Mouse (Mus musculus): ENCODE results near the gene Dtnb. TPM values are rescaled to one million over a fixed set of nuclear protein-coding genes. Genes with fewer than 3 reads are reported as not detected.

Gene Dtnb
- polyA plus RNA-seq, 1 experiment from 2014 or later, result 31.3 TPM

- no peak overlapping the region for H3K27ac ChIP-seq
- H3K4me1 ChIP-seq, result 0 out of 2 replicates have a peak, but pooled peaks cover 9% of the 10 kb centered on the region
- H3K9me3 ChIP-seq, result no peaks in the 10 kb centered on the region
- H3K4me3 ChIP-seq, result no peak overlapping the region
- no peaks in the 10 kb centered on the region for H3K27me3 ChIP-seq (ENCODE audit: poor library complexity, severe bottlenecking)
- 92% methylated on average over 6 of the region's 6 CpGs for WGBS
- H3K36me3 ChIP-seq (replicated peaks), result no peaks in the 10 kb centered on the region
- no peak for DNase-seq (ENCODE audit: extremely low spot score, low spot score)
Observed at GRCm38 (mm10) chr12:3729521-3730075, 157.4 kb downstream of the Dtnb start.

- WGBS, result 90% methylated on average over 11 of the region's 11 CpGs
- H3K9me3 ChIP-seq, result no peaks in the 10 kb centered on the region
- DNase-seq (ENCODE audit: extremely low spot score, low spot score), result no peak
- H3K4me3 ChIP-seq, result no peak overlapping the region
- 0 out of 2 replicates have a peak, but pooled peaks cover 4% of the 10 kb centered on the region for H3K4me1 ChIP-seq
- no peak overlapping the region for H3K27ac ChIP-seq
- no peaks in the 10 kb centered on the region for H3K27me3 ChIP-seq (ENCODE audit: poor library complexity, severe bottlenecking)
- 0 out of 2 replicates have a peak, but pooled peaks cover 5% of the 10 kb centered on the region for H3K36me3 ChIP-seq (replicated peaks)
Observed at GRCm38 (mm10) chr12:3732623-3733265, 160.6 kb downstream of the Dtnb start.

- Histone ChIP-seq H3K9me3 (no peaks in the 10 kb centered on the region), H3K36me3 (replicated peaks) (0 out of 2 replicates have a peak, but pooled peaks cover 5% of the 10 kb centered on the region), H3K27ac (no peak overlapping the region), H3K4me1 (0 out of 2 replicates have a peak, but pooled peaks cover 4% of the 10 kb centered on the region), H3K4me3 (no peak overlapping the region), H3K27me3 (ENCODE audit: poor library complexity, severe bottlenecking) (no peaks in the 10 kb centered on the region)
- DNase-seq (ENCODE audit: extremely low spot score, low spot score), result no peak
- 87% methylated on average over 7 of the region's 7 CpGs for WGBS
Observed at GRCm38 (mm10) chr12:3733328-3733727, 161.1 kb downstream of the Dtnb start.

GRCm38 (mm10) chr12:3737009-3737408 is 164.8 kb downstream of the Dtnb start:
- 90% methylated on average over 7 of the region's 7 CpGs for WGBS
- Histone ChIP-seq H3K4me1 (0 out of 2 replicates have a peak, but pooled peaks cover 4% of the 10 kb centered on the region), H3K27ac (no peak overlapping the region), H3K36me3 (replicated peaks) (0 out of 2 replicates have a peak, but pooled peaks cover 5% of the 10 kb centered on the region), H3K27me3 (ENCODE audit: poor library complexity, severe bottlenecking) (no peaks in the 10 kb centered on the region), H3K4me3 (no peak overlapping the region), H3K9me3 (no peaks in the 10 kb centered on the region)
- DNase-seq (ENCODE audit: extremely low spot score, low spot score), result no peak

- WGBS, result 66% methylated on average over 7 of the region's 7 CpGs
- H3K9me3 ChIP-seq, result no peaks in the 10 kb centered on the region
- no peaks in the 10 kb centered on the region for H3K4me1 ChIP-seq
- no peaks in the 10 kb centered on the region for H3K27me3 ChIP-seq (ENCODE audit: poor library complexity, severe bottlenecking)
- H3K4me3 ChIP-seq, result no peak overlapping the region
- H3K36me3 ChIP-seq (replicated peaks), result 0 out of 2 replicates have a peak, but pooled peaks cover 5% of the 10 kb centered on the region
- no peak for DNase-seq (ENCODE audit: extremely low spot score, low spot score)
- no peak overlapping the region for H3K27ac ChIP-seq
Observed at GRCm38 (mm10) chr12:3738741-3739529, 166.8 kb downstream of the Dtnb start.

GRCm38 (mm10) chr12:3739749-3740704 is 167.8 kb downstream of the Dtnb start:
- Histone ChIP-seq H3K4me3 (no peak overlapping the region), H3K27ac (no peak overlapping the region), H3K9me3 (no peaks in the 10 kb centered on the region), H3K36me3 (replicated peaks) (0 out of 2 replicates have a peak, but pooled peaks cover 5% of the 10 kb centered on the region), H3K4me1 (no peaks in the 10 kb centered on the region), H3K27me3 (ENCODE audit: poor library complexity, severe bottlenecking) (no peaks in the 10 kb centered on the region)
- WGBS, result 83% methylated on average over 18 of the region's 18 CpGs
- no peak for DNase-seq (ENCODE audit: extremely low spot score, low spot score)

GRCm38 (mm10) chr12:3740705-3741081 is 168.5 kb downstream of the Dtnb start:
- Histone ChIP-seq H3K4me3 (no peak overlapping the region), H3K4me1 (no peaks in the 10 kb centered on the region), H3K36me3 (replicated peaks) (0 out of 2 replicates have a peak, but pooled peaks cover 5% of the 10 kb centered on the region), H3K27me3 (ENCODE audit: poor library complexity, severe bottlenecking) (no peaks in the 10 kb centered on the region), H3K27ac (no peak overlapping the region), H3K9me3 (no peaks in the 10 kb centered on the region)
- WGBS, result 88% methylated on average over 3 of the region's 3 CpGs
- DNase-seq (ENCODE audit: extremely low spot score, low spot score), result no peak

GRCm38 (mm10) chr12:3745432-3746105 is 173.4 kb downstream of the Dtnb start:
- H3K9me3 ChIP-seq, result no peaks in the 10 kb centered on the region
- WGBS, result 85% methylated on average over 7 of the region's 7 CpGs
- H3K4me1 ChIP-seq, result no peaks in the 10 kb centered on the region
- no peaks in the 10 kb centered on the region for H3K27me3 ChIP-seq (ENCODE audit: poor library complexity, severe bottlenecking)
- no peak overlapping the region for H3K4me3 ChIP-seq
- H3K36me3 ChIP-seq (replicated peaks), result no peaks in the 10 kb centered on the region
- H3K27ac ChIP-seq, result no peak overlapping the region
- DNase-seq (ENCODE audit: extremely low spot score, low spot score), result no peak

GRCm38 (mm10) chr12:3746369-3746768 is 174.2 kb downstream of the Dtnb start:
- no peak overlapping the region for H3K27ac ChIP-seq
- 94% methylated on average over 3 of the region's 3 CpGs for WGBS
- H3K27me3 ChIP-seq (ENCODE audit: poor library complexity, severe bottlenecking), result no peaks in the 10 kb centered on the region
- no peaks in the 10 kb centered on the region for H3K4me1 ChIP-seq
- no peak overlapping the region for H3K4me3 ChIP-seq
- no peak for DNase-seq (ENCODE audit: extremely low spot score, low spot score)
- H3K36me3 ChIP-seq (replicated peaks), result no peaks in the 10 kb centered on the region
- no peaks in the 10 kb centered on the region for H3K9me3 ChIP-seq

- H3K27me3 ChIP-seq (ENCODE audit: poor library complexity, severe bottlenecking), result no peaks in the 10 kb centered on the region
- H3K36me3 ChIP-seq (replicated peaks), result peaks cover 5% of the 10 kb centered on the region
- H3K4me3 ChIP-seq, result no peak overlapping the region
- H3K4me1 ChIP-seq, result no peaks in the 10 kb centered on the region
- no peaks in the 10 kb centered on the region for H3K9me3 ChIP-seq
- 90% methylated on average over 4 of the region's 4 CpGs for WGBS
- H3K27ac ChIP-seq, result no peak overlapping the region
- no peak for DNase-seq (ENCODE audit: extremely low spot score, low spot score)
Observed at GRCm38 (mm10) chr12:3747583-3747982, 175.4 kb downstream of the Dtnb start.

- Histone ChIP-seq H3K9me3 (no peaks in the 10 kb centered on the region), H3K27me3 (ENCODE audit: poor library complexity, severe bottlenecking) (no peaks in the 10 kb centered on the region), H3K27ac (no peak overlapping the region), H3K36me3 (replicated peaks) (peaks cover 15% of the 10 kb centered on the region), H3K4me1 (no peaks in the 10 kb centered on the region), H3K4me3 (no peak overlapping the region)
- WGBS, result 94% methylated on average over 6 of the region's 6 CpGs
- DNase-seq (ENCODE audit: extremely low spot score, low spot score), result no peak
Observed at GRCm38 (mm10) chr12:3755522-3755921, 183.3 kb downstream of the Dtnb start.

- Histone ChIP-seq H3K27me3 (ENCODE audit: poor library complexity, severe bottlenecking) (no peaks in the 10 kb centered on the region), H3K9me3 (no peaks in the 10 kb centered on the region), H3K4me1 (no peaks in the 10 kb centered on the region), H3K4me3 (no peak overlapping the region), H3K36me3 (replicated peaks) (peaks cover 15% of the 10 kb centered on the region), H3K27ac (no peak overlapping the region)
- WGBS, result 89% methylated on average over 3 of the region's 3 CpGs
- DNase-seq (ENCODE audit: extremely low spot score, low spot score), result no peak
Observed at GRCm38 (mm10) chr12:3756216-3756615, 184.0 kb downstream of the Dtnb start.

Data from forebrain, embryonic 10.5 days (tissue).